Mouse (Mus musculus) bone marrow, adult 2 months (tissue): Measurements from ENCODE around the gene Srsf11.

ENCODE experiments used
- CTCF ChIP-seq: fragments of 200-500 bp; IDR thresholded peaks from 2 replicates; pipeline ENCODE4 v1.5.1; 2011; ENCODE audit warnings: low read length, control low read depth; ENCODE audit not compliant: control insufficient read depth, insufficient read depth
- POLR2A ChIP-seq: fragments of 200-500 bp; IDR thresholded peaks from 2 replicates; pipeline ENCODE4 v1.6.1; 2011; ENCODE audit warnings: low read depth, mild to moderate bottlenecking, control low read depth, low read length, borderline replicate concordance; ENCODE audit not compliant: control insufficient read depth

GRCm38 (mm10) chr3:158076685-158077379, 40.4 kb upstream of the Srsf11 start:
- TF ChIP-seq CTCF (no peak), POLR2A (no peak)
